Mouse (Mus musculus): ENCODE measurements around the gene Slc39a13.
"Not testable (repeated sequence)": the region's sequence is repeated elsewhere in the genome, so short reads cannot be mapped to it uniquely, and the experiment has no call there.

The Slc39a13 gene

GRCm38 (mm10) chr2:91062779-91063606 lies 7.2 kb downstream of the Slc39a13 start:
- DNase-seq, result no peak

- DNase-seq, result no peak
Observed at GRCm38 (mm10) chr2:91061849-91062481, 8.3 kb downstream of the Slc39a13 start.

- DNase-seq, result peak; percentile 82
Observed at GRCm38 (mm10) chr2:91060544-91061355, 9.5 kb downstream of the Slc39a13 start.

GRCm38 (mm10) chr2:91059376-91059775 lies 10.8 kb downstream of the Slc39a13 start:
- no peak for DNase-seq

- DNase-seq, result no peak
Observed at GRCm38 (mm10) chr2:91058435-91058834, 11.8 kb downstream of the Slc39a13 start.

- DNase-seq, result peak; percentile 97
Observed at GRCm38 (mm10) chr2:91053934-91054382, 16.3 kb downstream of the Slc39a13 start, which contains the start of gene Psmc3. Gene Psmc3 (plus strand): TSS chr2:91054009.

GRCm38 (mm10) chr2:91053181-91053933 lies 16.9 kb downstream of the Slc39a13 start:
- DNase-seq, result no peak

- no peak for DNase-seq
Observed at GRCm38 (mm10) chr2:91052752-91053151, 17.5 kb downstream of the Slc39a13 start.

- DNase-seq, result no peak
Observed at GRCm38 (mm10) chr2:91051917-91052316, 18.3 kb downstream of the Slc39a13 start.

GRCm38 (mm10) chr2:91047359-91047758 lies 22.9 kb downstream of the Slc39a13 start:
- no peak for DNase-seq

GRCm38 (mm10) chr2:91045805-91046204 lies 24.4 kb downstream of the Slc39a13 start:
- not testable (repeated sequence) for DNase-seq

GRCm38 (mm10) chr2:91044727-91045126 lies 25.5 kb downstream of the Slc39a13 start:
- DNase-seq, result no peak

- DNase-seq, result no peak
Observed at GRCm38 (mm10) chr2:91042651-91043398, 27.4 kb downstream of the Slc39a13 start.

- DNase-seq, result no peak
Observed at GRCm38 (mm10) chr2:91041786-91042185, 28.4 kb downstream of the Slc39a13 start.

GRCm38 (mm10) chr2:91035385-91035784 lies 34.8 kb downstream of the Slc39a13 start, which contains the start of gene Rapsn:
Gene Rapsn (plus strand): TSS chr2:91035620.
- no peak for DNase-seq

GRCm38 (mm10) chr2:91033000-91033399 lies 37.2 kb downstream of the Slc39a13 start:
- DNase-seq, result no peak

- no peak for DNase-seq
Observed at GRCm38 (mm10) chr2:91031216-91031615, 39.0 kb downstream of the Slc39a13 start.

- no peak for DNase-seq
Observed at GRCm38 (mm10) chr2:91027391-91028214, 42.6 kb downstream of the Slc39a13 start.

- no peak for DNase-seq
Observed at GRCm38 (mm10) chr2:91026491-91026890, 43.7 kb downstream of the Slc39a13 start.

GRCm38 (mm10) chr2:91025081-91025516 lies 45.1 kb downstream of the Slc39a13 start:
- DNase-seq, result no peak

GRCm38 (mm10) chr2:91023956-91024355 lies 46.3 kb downstream of the Slc39a13 start:
- no peak for DNase-seq

All from right cerebral cortex, postnatal 4 days (tissue).